Mouse (Mus musculus) gastrocnemius, adult 2 months (tissue): ENCODE results near the gene Pdk2. TPM values are rescaled to one million over a fixed set of nuclear protein-coding genes. Genes with fewer than 3 reads are reported as not detected.

Source experiments
- DNase-seq: peaks from one replicate; pipeline ENCODE4 v3.0.0; 2022
- H3K27ac ChIP-seq: fragments of 200-600 bp; 2 replicates; pipeline ENCODE4 v1.8.1; 2022; ENCODE audit warnings: mild to moderate bottlenecking
- H3K4me3 ChIP-seq: fragments of 200-600 bp; 2 replicates; pipeline ENCODE4 v1.8.1; 2022; ENCODE audit warnings: mild to moderate bottlenecking, moderate library complexity
- CTCF ChIP-seq: fragments of 200-600 bp; IDR thresholded peaks from 2 replicates; pipeline ENCODE4 v1.8.1; 2022; ENCODE audit warnings: antibody characterized with exemption, mild to moderate bottlenecking, moderate library complexity
- intact Hi-C: fragments of 180-260 bp; cut with DNase I; formaldehyde crosslinking; loops from one replicate; pipeline ENCODE4 v1.15.1; 2025
- total RNA-seq, 2 experiments: library from RNA; stranded (reverse); gene quantifications; 2 replicates each; pipeline ENCODE4 v1.2.3; 2021

Gene Pdk2
- total RNA-seq, 2 experiments from 2014 or later, result 471 to 485 TPM

DNA sequence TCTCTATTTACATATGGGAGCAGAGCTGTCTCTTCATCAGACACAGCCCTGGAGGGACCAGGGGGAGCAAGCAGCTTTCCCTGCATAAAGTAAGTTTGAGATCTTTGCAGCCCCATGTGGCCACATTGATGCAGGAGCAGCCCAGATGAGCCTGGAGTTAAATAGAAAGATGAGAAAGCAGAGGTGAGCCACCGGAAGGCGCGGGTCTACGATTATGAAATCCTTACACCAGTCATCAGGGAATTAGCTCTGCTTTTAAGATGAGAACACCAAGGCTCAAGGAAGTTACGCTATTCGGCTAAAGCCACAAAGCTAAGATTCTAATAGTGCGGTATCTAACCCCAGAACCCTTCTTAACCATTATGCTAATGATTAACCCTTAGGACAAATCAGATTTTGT, 36.8 kb upstream of the Pdk2 start:
- Histone ChIP-seq H3K27ac (peak overlapping the region; percentile 87), H3K4me3 (no peak overlapping the region; the same call in 1 of the 2 replicates)
- no peak for DNase-seq
- intact Hi-C loops, result no loop called here
- no peak for TF ChIP-seq CTCF

DNA sequence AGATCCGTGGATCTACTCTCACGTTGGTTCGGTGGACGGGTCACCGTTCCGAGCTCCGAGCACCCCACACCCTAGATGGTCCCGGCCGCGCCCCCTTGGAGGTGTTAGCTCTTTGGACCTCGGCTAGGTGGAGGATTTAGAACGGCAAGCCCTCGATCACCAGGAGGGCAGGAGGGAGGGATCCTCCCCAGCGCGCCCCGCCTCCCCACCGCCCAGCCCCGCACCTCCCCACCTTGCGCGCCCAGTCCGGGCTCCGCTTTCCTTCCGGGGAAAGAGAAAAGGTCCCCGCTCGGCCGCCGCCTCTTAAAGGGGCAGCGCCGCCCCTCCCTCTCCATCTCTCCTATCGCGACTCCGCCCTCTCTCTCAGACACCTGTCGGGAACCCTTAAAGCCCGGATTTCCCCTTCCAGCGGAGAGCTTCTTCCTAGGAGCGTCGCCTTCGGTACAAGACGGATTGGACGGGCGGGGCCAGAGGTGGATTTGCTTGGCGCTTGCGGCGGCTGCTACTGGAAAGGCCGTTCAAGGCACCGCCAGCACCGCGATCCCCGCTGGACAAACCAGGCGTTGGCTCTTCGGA, 35.5 kb upstream of the Pdk2 start, which contains the start of gene Itga3:
TSS of gene Itga3 (minus strand) at position 266 of the 576 bp plus-strand sequence.
- intact Hi-C loops, result loop anchor here (1.0 kb wide), 1 partner anchor 30 kb away; no protein-coding TSS in a partner anchor

DNA sequence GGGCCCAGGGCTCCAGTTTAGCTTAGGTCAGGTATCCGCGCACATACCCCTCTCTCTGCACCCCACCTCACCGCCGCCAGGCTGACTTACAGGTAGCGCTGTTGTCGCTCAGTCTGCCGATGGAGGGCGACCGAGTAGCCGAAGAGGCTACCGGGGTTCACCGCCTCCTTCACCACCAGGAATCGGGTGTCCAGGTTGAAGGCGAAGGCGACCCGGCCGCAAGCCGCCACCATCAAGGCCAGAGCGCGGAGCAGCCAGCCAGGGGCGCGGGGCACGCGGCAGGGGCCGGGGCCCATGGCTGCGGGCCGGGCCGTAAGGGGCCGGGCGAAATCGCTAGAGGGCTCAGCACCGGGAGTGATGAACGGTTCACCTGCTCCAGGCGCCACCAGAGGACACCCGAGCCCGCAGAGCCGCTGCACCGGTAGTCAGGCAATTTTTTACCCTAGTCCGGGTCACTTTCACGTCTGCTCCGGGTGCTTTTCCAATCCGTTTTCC, 34.9 kb upstream of the Pdk2 start:
- peak; percentile 64 for DNase-seq
- peak; percentile 57 for TF ChIP-seq CTCF
- Histone ChIP-seq H3K4me3 (peak overlapping the region; percentile 76), H3K27ac (peak overlapping the region; percentile 87)
- intact Hi-C loops, result loop anchor here (1.0 kb wide), 1 partner anchor 30 kb away; no protein-coding TSS in a partner anchor

More for the DNA sequence above, 35.5 kb upstream of the Pdk2 start, which contains the start of gene Itga3:
- peak; percentile 79 for DNase-seq
- Histone ChIP-seq H3K27ac (peak within 1 kb of the TSS; percentile 87), H3K4me3 (peak within 1 kb of the TSS; percentile 76)
- no peak for TF ChIP-seq CTCF

DNA sequence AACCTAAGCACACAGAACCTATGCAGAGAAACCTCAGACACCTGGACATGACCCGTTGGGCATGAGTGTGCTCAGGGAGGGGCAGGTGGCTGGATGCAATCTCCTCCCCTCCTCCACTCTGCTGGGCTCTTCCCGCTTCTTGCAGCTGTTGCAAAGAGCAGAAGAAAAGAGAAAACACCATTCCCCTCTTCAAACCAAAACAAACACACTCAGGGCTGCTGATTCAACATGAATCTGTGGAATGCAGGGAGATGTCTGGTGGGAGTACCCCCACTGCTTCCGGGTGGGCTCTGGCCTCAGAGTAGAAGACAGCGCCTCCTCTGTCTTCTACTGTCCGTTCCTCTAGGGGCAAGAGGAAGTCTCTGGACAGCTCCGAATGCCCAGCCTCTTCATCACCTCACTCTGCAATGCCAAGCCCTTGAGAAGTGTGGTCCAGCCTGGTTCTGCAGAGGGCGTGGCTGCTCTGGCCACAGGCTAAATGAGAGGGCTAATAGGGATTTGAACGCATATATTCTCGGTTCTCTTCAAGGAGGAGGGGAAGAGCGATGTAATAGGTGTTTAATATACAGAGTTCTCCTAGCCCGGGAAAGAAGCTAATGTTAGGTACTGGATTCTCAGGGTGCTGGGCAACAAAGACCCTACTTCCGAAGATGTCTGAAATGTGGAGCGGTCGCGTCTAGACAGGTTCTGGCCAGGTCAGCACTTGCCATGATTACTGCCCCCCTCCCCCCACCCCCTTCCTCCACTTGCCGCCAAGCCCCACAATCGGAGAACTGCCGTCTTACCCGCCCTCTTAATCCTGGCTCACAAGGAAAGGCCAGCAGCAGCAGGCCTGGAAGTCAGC, 34.3 kb upstream of the Pdk2 start:
- Histone ChIP-seq H3K4me3 (peak overlapping the region; percentile 76), H3K27ac (peak overlapping the region; percentile 87)
- intact Hi-C loops, result loop anchor here (1.0 kb wide), 1 partner anchor 31 kb away; no protein-coding TSS in a partner anchor
- TF ChIP-seq CTCF, result no peak
- DNase-seq, result no peak

DNA sequence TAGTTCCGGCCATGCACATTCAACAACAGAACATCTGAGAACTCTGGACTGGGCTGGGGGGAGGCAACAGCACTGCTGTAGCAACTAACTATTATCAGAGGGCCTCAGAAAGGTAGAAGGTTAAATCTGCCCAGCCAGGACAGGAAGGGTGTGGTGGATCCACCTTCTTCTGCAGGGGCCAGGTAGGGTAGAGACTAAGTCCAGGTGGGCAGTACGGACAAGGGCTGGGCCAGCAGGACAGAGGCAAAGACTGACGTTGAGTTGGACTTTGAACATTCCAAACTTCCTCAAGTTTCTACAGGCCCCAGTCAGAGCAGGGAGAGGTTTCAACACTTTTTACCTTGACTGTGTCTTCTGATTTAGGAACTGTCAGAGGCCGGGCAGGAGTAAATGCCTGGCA, 33.5 kb upstream of the Pdk2 start:
- intact Hi-C loops, result no loop called here
- TF ChIP-seq CTCF, result no peak
- H3K4me3 ChIP-seq, result peak overlapping the region; percentile 76

DNA sequence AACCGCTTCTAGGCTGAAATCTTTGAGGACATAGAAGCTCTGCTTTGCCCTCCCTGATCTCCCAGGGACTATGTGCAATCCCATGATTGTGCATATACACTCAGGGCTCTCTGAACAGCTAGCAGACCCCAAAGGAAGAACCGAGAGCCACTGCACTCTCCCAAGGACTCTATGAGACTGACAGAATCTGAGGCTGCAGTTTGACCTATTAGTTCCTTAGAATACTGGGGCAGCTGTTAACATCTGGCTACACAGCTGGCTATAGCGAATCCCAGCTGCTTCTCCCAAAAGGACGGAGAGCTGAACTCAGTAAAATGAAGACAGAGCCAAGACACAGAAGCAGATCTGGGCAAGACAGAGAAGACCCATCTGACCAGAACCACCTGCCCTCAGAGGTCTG, 32.7 kb upstream of the Pdk2 start:
- no peak for TF ChIP-seq CTCF
- Histone ChIP-seq H3K4me3 (no peak overlapping the region), H3K27ac (no peak overlapping the region)
- DNase-seq, result no peak
- intact Hi-C loops, result no loop called here

More for the DNA sequence above, 33.5 kb upstream of the Pdk2 start:
- DNase-seq, result no peak
- H3K27ac ChIP-seq, result no peak overlapping the region

DNA sequence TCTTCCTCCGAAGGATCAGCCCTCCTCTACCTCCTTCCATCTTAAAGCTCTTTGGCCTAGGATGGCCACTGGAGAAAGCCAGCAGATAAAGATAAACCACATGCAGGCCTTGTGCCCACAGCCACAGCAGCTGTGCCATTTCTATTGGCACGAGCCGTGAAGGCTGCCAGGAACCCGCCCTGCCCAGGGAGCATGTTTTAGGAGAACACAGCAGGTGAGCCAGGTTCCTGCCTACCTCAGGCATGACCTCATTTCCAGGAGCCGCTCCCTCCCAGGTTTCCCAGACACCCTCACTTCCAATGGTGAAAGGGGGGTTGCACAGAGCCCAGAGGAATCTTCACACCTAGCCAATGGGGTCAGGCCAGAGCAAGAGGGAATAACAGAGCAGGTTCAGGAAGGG, 31.6 kb upstream of the Pdk2 start:
- intact Hi-C loops, result no loop called here
- peak; percentile 70 for DNase-seq
- no peak overlapping the region for H3K4me3 ChIP-seq
- H3K27ac ChIP-seq, result peak overlapping the region; percentile 53
- no peak for TF ChIP-seq CTCF

DNA sequence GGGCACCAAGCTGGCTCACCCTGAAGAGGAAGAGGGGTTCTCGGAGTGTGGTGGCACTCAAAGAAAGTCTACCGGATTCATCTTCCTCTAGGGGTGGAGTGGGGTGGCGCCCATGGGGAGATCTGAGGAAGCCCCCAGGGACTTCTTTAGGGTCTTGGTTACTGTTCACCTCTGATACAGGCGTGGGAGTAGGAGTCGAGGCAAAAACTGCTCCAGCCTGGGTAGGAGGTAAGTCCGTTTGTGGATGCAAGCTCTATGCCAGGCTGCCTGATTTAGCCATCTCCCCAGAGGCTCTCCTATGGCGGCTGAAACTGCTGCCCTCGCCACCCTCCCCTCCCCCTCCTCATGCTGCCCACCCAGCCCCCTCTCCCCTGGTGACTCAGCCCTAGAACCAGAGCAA, 31.0 kb upstream of the Pdk2 start:
- TF ChIP-seq CTCF, result no peak
- intact Hi-C loops, result no loop called here
- no peak for DNase-seq
- Histone ChIP-seq H3K4me3 (no peak overlapping the region), H3K27ac (peak overlapping the region; percentile 53; the same call in 1 of the 2 replicates)

DNA sequence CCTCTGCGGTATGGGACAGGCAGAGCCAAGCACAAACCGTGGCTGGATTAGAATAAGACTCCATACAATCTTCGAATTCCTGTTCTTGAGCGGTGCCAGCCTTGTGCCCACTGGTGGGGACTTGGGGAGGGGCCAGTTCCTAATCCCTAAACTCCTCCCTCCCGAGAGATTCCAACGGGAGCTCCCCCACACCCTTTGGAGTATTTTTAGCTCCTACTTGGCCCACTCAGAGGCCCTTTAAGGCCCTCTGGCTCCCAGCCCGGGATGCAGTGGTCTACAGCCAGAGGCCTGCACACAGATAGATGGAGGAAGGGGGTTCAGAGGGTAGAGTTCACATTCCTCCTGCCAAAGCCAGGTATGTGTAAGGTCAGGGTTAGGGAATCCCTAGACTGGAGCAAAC, 30.1 kb upstream of the Pdk2 start:
- no peak for TF ChIP-seq CTCF
- peak overlapping the region; percentile 7 for H3K4me3 ChIP-seq
- H3K27ac ChIP-seq, result peak overlapping the region; percentile 51; the same call in 1 of the 2 replicates
- peak; percentile 66 for DNase-seq
- intact Hi-C loops, result no loop called here

DNA sequence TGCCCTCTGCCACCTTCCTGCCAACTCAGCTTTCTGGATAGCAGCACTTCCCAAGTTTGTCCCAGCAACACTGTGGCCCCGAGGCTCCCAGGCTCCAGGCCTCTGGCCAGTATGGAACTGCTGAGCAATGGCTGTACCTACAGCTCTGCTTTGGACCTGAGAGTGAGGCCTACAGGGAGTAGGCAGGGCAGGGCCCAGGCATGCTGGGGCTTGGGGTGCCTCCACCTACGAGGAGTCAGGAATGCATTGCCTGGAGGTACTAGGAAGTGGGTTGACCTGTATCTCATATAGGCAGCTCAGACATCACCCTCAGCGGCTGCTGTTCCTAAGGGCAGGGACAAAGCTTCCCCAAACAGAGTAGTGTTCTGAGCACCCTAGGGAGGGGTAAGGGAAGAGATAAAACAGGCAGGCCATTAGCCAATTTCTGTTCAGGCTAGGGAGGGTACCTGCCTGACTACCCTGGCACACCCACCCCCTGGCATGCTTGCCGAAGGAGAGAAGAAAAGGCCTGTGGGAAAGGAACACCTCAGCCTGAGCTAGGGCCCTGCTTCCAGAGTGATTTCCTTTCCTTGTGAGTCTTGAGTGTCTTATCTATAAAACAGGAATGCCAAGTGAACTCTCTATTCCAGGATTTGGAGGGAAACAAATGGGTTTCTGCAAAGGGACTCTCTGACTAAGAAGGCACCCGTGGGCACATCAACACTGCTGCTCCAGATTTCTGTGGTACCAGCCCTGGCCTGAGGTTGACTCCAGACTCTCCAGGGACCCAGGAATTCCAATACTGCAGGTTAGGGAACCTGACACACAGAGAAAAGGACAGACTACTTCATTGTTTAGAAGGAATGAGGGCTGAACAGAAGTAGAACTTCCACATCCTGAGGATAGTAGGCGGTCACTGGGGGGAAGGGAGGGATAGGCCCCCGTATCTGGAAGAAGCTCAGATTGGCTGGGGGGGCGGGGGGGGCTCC, 29.3 kb upstream of the Pdk2 start:
- Histone ChIP-seq H3K27ac (peak overlapping the region; percentile 6; the same call in 1 of the 2 replicates), H3K4me3 (no peak overlapping the region)
- intact Hi-C loops, result no loop called here
- TF ChIP-seq CTCF, result no peak
- DNase-seq, result no peak

DNA sequence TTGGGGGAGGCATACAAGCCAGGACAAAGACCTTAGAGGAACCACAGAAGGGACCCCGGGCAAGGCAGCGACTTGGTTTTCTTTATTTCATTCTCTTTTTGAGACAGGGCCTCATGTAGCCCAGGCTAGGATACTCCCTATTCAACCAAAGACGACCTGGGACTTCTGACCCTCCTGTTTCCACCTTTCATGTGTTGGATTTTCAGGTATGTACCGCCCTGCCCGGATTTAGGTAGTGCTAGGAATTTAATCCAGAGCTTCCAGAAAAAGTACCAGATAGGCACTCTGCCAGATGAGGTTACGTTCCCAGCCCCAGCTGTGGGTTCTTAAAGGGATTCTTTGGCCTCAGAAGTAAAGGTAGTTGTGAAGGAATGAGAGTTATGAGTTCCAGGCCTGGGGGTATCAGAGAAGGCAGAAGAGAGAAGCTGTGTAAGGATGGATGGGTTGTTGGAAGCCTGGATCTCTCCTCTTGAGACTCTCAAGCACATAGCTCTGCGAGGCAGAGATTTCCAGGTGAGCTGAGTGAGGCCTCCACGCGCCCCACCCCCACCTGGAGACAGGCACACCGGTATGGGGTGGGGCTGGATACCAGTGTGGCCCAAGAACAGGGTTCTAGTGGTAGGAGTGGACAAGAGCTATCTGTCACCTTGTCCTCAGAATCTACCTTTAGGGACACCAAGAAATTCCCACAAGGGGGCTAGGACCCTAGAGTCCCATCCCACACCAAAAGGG, 28.2 kb upstream of the Pdk2 start:
- intact Hi-C loops, result no loop called here

More for the DNA sequence above, 28.2 kb upstream of the Pdk2 start:
- H3K27ac ChIP-seq, result no peak overlapping the region
- DNase-seq, result no peak
- H3K4me3 ChIP-seq, result no peak overlapping the region
- TF ChIP-seq CTCF, result no peak
